Mouse (Mus musculus): ENCODE measurements around the gene Slc6a5. TPM values are rescaled to one million over a fixed set of nuclear protein-coding genes. Genes with fewer than 3 reads are reported as not detected.

The Slc6a5 gene
- polyA plus RNA-seq, 1 experiment from 2014 or later, result not detected

GRCm38 (mm10) chr7:49984698-49985097 lies 74.8 kb downstream of the Slc6a5 start:
- Histone ChIP-seq H3K9ac (no peak overlapping the region), H3K27ac (replicated peaks) (no peak overlapping the region), H3K36me3 (no peaks in the 10 kb centered on the region), H3K4me3 (no peak overlapping the region), H3K4me1 (no peaks in the 10 kb centered on the region), H3K27me3 (replicated peaks) (peaks cover 47% of the 10 kb centered on the region), H3K9me3 (no peaks in the 10 kb centered on the region), H3K4me2 (no peak overlapping the region)
- ATAC-seq (ENCODE audit: extremely low read depth, insufficient number of reproducible peaks, low FRiP score, low TSS enrichment), result no peak
- WGBS, result 33% methylated on average over 6 of the region's 6 CpGs

DNA sequence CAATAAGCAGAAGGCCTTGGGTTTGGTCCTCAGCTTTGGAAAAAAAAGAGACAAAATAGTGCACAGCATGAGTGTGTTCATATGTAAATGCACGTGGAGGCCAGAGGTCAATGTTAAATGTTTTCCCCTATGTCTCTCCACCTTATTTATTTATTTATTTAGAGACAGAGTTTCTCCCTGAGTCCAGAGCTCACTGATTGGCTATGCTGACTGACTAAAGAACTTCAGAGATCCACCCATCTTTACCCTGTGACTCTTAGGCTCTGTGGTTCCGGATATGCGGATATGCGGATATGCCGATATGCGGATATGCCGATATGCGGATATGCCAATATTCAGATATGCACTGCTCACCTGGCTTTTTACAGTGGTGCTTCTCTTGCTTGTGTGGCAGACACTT lies 76.0 kb downstream of the Slc6a5 start:
- no peaks in the 10 kb centered on the region for H3K9me3 ChIP-seq
- H3K4me3 ChIP-seq, result no peak overlapping the region
- no peak overlapping the region for H3K9ac ChIP-seq
- H3K4me2 ChIP-seq, result no peak overlapping the region
- ATAC-seq (ENCODE audit: extremely low read depth, insufficient number of reproducible peaks, low FRiP score, low TSS enrichment), result no peak
- H3K27me3 ChIP-seq (replicated peaks), result peaks cover 35% of the 10 kb centered on the region
- H3K36me3 ChIP-seq, result no peaks in the 10 kb centered on the region
- WGBS, result 86% methylated on average over 8 of the region's 8 CpGs
- H3K4me1 ChIP-seq, result no peaks in the 10 kb centered on the region
- no peak overlapping the region for H3K27ac ChIP-seq (replicated peaks)

DNA sequence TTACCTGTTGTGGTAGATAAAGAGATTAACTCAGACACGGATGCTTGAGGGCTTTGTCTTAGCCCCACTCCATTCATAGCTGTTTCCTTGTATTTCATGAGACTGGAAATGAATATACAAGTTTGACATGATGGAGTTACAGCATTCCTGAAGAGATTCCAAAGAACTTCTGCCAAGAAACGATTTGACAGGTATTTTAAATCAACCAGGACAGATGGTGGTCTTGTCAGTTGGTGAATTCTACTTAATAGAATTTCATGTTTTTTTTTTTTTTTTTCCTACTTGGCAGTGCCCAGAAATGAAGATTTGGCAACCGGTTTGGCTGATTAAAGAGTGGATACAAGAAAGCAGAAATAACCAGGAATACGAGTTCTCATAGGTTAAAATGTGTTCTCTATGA lies 89.4 kb downstream of the Slc6a5 start:
- Histone ChIP-seq H3K4me1 (no peaks in the 10 kb centered on the region), H3K27me3 (replicated peaks) (no peaks in the 10 kb centered on the region), H3K4me2 (no peak overlapping the region), H3K9me3 (no peaks in the 10 kb centered on the region), H3K36me3 (no peaks in the 10 kb centered on the region), H3K27ac (replicated peaks) (no peak overlapping the region), H3K9ac (no peak overlapping the region), H3K4me3 (no peak overlapping the region)
- no peak for ATAC-seq (ENCODE audit: extremely low read depth, insufficient number of reproducible peaks, low FRiP score, low TSS enrichment)
- WGBS, result 62% methylated on average over 4 of the region's 4 CpGs

GRCm38 (mm10) chr7:50005268-50005667 lies 95.3 kb downstream of the Slc6a5 start:
- Histone ChIP-seq H3K9me3 (no peaks in the 10 kb centered on the region), H3K4me2 (no peak overlapping the region), H3K27ac (replicated peaks) (no peak overlapping the region), H3K4me1 (no peaks in the 10 kb centered on the region), H3K27me3 (replicated peaks) (no peaks in the 10 kb centered on the region), H3K9ac (no peak overlapping the region), H3K4me3 (no peak overlapping the region), H3K36me3 (no peaks in the 10 kb centered on the region)
- ATAC-seq (ENCODE audit: extremely low read depth, insufficient number of reproducible peaks, low FRiP score, low TSS enrichment), result no peak
- WGBS, result 75% methylated on average over 2 of the region's 2 CpGs

Other genes starting within 250 kb of the Slc6a5 start
- 16.3 and 17.3 TPM in 2 replicates for gene Htatip2, start 151.0 kb upstream of the Slc6a5 start, polyA plus RNA-seq (2015; fragmentation: Nextera tagmentation; extraction: Ambion mirVana)
- 46.0 and 47.7 TPM in 2 replicates for gene Prmt3, start 131.8 kb upstream of the Slc6a5 start, polyA plus RNA-seq (2015; fragmentation: Nextera tagmentation; extraction: Ambion mirVana)
- 0.72 and 0.88 TPM in 2 replicates for gene Nell1, start 64.7 kb downstream of the Slc6a5 start, polyA plus RNA-seq (2015; fragmentation: Nextera tagmentation; extraction: Ambion mirVana)

Data from heart, embryonic 13.5 days (tissue).